Mouse (Mus musculus): ENCODE measurements around the gene Ttc29.

Gene Ttc29

GRCm38 (mm10) chr8:78213074-78213473, at the start of gene Ttc29:
TSS of gene Ttc29 (plus strand) at chr8:78213297.
- DNase-seq (ENCODE audit: low read depth, low spot score), result peak; percentile 94

GRCm38 (mm10) chr8:78171351-78171750, 41.7 kb upstream of the Ttc29 start:
- no peak for DNase-seq (ENCODE audit: low read depth, low spot score)

- DNase-seq (ENCODE audit: low read depth, low spot score), result no peak
Observed at GRCm38 (mm10) chr8:78182654-78183053, 30.4 kb upstream of the Ttc29 start.

- DNase-seq (ENCODE audit: low read depth, low spot score), result no peak
Observed at GRCm38 (mm10) chr8:78183414-78183813, 29.7 kb upstream of the Ttc29 start.

GRCm38 (mm10) chr8:78187087-78187486, 26.0 kb upstream of the Ttc29 start:
- no peak for DNase-seq (ENCODE audit: low read depth, low spot score)

GRCm38 (mm10) chr8:78204229-78204628, 8.9 kb upstream of the Ttc29 start:
- peak; percentile 27 for DNase-seq (ENCODE audit: low read depth, low spot score)

- DNase-seq (ENCODE audit: low read depth, low spot score), result no peak
Observed at GRCm38 (mm10) chr8:78210424-78210823, 2.7 kb upstream of the Ttc29 start.

GRCm38 (mm10) chr8:78214645-78215044, 1.5 kb downstream of the Ttc29 start:
- no peak for DNase-seq (ENCODE audit: low read depth, low spot score)

GRCm38 (mm10) chr8:78226087-78226486, 13.0 kb downstream of the Ttc29 start:
- no peak for DNase-seq (ENCODE audit: low read depth, low spot score)

GRCm38 (mm10) chr8:78230721-78231120, 17.6 kb downstream of the Ttc29 start:
- no peak for DNase-seq (ENCODE audit: low read depth, low spot score)

GRCm38 (mm10) chr8:78232870-78233707, 20.0 kb downstream of the Ttc29 start:
- no peak for DNase-seq (ENCODE audit: low read depth, low spot score)

GRCm38 (mm10) chr8:78233708-78234201, 20.7 kb downstream of the Ttc29 start:
- no peak for DNase-seq (ENCODE audit: low read depth, low spot score)

GRCm38 (mm10) chr8:78237972-78238675, 25.0 kb downstream of the Ttc29 start:
- DNase-seq (ENCODE audit: low read depth, low spot score), result peak; percentile 12

GRCm38 (mm10) chr8:78251115-78251514, 38.0 kb downstream of the Ttc29 start:
- no peak for DNase-seq (ENCODE audit: low read depth, low spot score)

GRCm38 (mm10) chr8:78254374-78254773, 41.3 kb downstream of the Ttc29 start:
- DNase-seq (ENCODE audit: low read depth, low spot score), result no peak

- no peak for DNase-seq (ENCODE audit: low read depth, low spot score)
Observed at GRCm38 (mm10) chr8:78255011-78255410, 41.9 kb downstream of the Ttc29 start.

GRCm38 (mm10) chr8:78265506-78265905, 52.4 kb downstream of the Ttc29 start:
- DNase-seq (ENCODE audit: low read depth, low spot score), result peak; percentile 27

GRCm38 (mm10) chr8:78266231-78266630, 53.1 kb downstream of the Ttc29 start:
- peak; percentile 38 for DNase-seq (ENCODE audit: low read depth, low spot score)

- peak; percentile 48 for DNase-seq (ENCODE audit: low read depth, low spot score)
Observed at GRCm38 (mm10) chr8:78267894-78268411, 54.9 kb downstream of the Ttc29 start.

GRCm38 (mm10) chr8:78269281-78269680, 56.2 kb downstream of the Ttc29 start:
- no peak for DNase-seq (ENCODE audit: low read depth, low spot score)

- DNase-seq (ENCODE audit: low read depth, low spot score), result peak; percentile 27
Observed at GRCm38 (mm10) chr8:78271391-78271790, 58.3 kb downstream of the Ttc29 start.

- no peak for DNase-seq (ENCODE audit: low read depth, low spot score)
Observed at GRCm38 (mm10) chr8:78276120-78276519, 63.0 kb downstream of the Ttc29 start.

All from forelimb bud, embryonic 11.5 days (tissue).